Mouse (Mus musculus): ENCODE results near the gene Pced1b. TPM values are rescaled to one million over a fixed set of nuclear protein-coding genes. Genes with fewer than 3 reads are reported as not detected.

Gene Pced1b
- polyA plus RNA-seq, 1 experiment from 2014 or later, result 5.7 TPM

GRCm38 (mm10) chr15:97391436-97391835, 144.5 kb downstream of the Pced1b start:
- DNase-seq (no peak), ATAC-seq (ENCODE audit: low FRiP score, low TSS enrichment) (no peak)
- Histone ChIP-seq H3K9me3 (ENCODE audit: control insufficient read depth, low read length) (no peaks in the 10 kb centered on the region), H3K4me3 (replicated peaks; ENCODE audit: low read depth, low read length) (no peak overlapping the region), H3K27ac (replicated peaks; ENCODE audit: low read depth, low read length) (no peak overlapping the region), H3K4me1 (ENCODE audit: control insufficient read depth, insufficient read depth, low read length) (no peaks in the 10 kb centered on the region), H3K36me3 (ENCODE audit: control insufficient read depth, insufficient read depth, low read length) (no peaks in the 10 kb centered on the region), H3K27me3 (ENCODE audit: control insufficient read depth, insufficient read depth, low read length) (no peaks in the 10 kb centered on the region), H3K9ac (replicated peaks; ENCODE audit: low read length) (no peak overlapping the region), H3K4me2 (ENCODE audit: low read length) (no peak overlapping the region)
- WGBS, result 96% methylated on average over 2 of the region's 2 CpGs

- ATAC-seq (ENCODE audit: low FRiP score, low TSS enrichment) (no peak), DNase-seq (peak; percentile 27)
- WGBS, result 73% methylated on average over 12 of the region's 12 CpGs
- Histone ChIP-seq H3K4me2 (ENCODE audit: low read length) (no peak overlapping the region), H3K27me3 (ENCODE audit: control insufficient read depth, insufficient read depth, low read length) (no peaks in the 10 kb centered on the region), H3K36me3 (ENCODE audit: control insufficient read depth, insufficient read depth, low read length) (no peaks in the 10 kb centered on the region), H3K4me1 (ENCODE audit: control insufficient read depth, insufficient read depth, low read length) (no peaks in the 10 kb centered on the region), H3K4me3 (replicated peaks; ENCODE audit: low read depth, low read length) (no peak overlapping the region), H3K9me3 (ENCODE audit: control insufficient read depth, low read length) (no peaks in the 10 kb centered on the region), H3K27ac (replicated peaks; ENCODE audit: low read depth, low read length) (0 out of 2 replicates have a peak overlapping the region, but pooled peaks have one; percentile 4), H3K9ac (replicated peaks; ENCODE audit: low read length) (no peak overlapping the region)
Observed at GRCm38 (mm10) chr15:97394561-97394960, 147.7 kb downstream of the Pced1b start.

- WGBS, result 79% methylated on average over 4 of the region's 4 CpGs
- Histone ChIP-seq H3K4me3 (replicated peaks; ENCODE audit: low read depth, low read length) (no peak overlapping the region), H3K36me3 (ENCODE audit: control insufficient read depth, insufficient read depth, low read length) (no peaks in the 10 kb centered on the region), H3K27me3 (ENCODE audit: control insufficient read depth, insufficient read depth, low read length) (no peaks in the 10 kb centered on the region), H3K9me3 (ENCODE audit: control insufficient read depth, low read length) (no peaks in the 10 kb centered on the region), H3K4me2 (ENCODE audit: low read length) (no peak overlapping the region), H3K9ac (replicated peaks; ENCODE audit: low read length) (no peak overlapping the region), H3K4me1 (ENCODE audit: control insufficient read depth, insufficient read depth, low read length) (no peaks in the 10 kb centered on the region), H3K27ac (replicated peaks; ENCODE audit: low read depth, low read length) (no peak overlapping the region)
- ATAC-seq (ENCODE audit: low FRiP score, low TSS enrichment) (no peak), DNase-seq (no peak)
Observed at GRCm38 (mm10) chr15:97396586-97397299, 149.8 kb downstream of the Pced1b start.

- H3K4me2 ChIP-seq (ENCODE audit: low read length), result no peak overlapping the region
- no peaks in the 10 kb centered on the region for H3K9me3 ChIP-seq (ENCODE audit: control insufficient read depth, low read length)
- H3K9ac ChIP-seq (replicated peaks; ENCODE audit: low read length), result no peak overlapping the region
- 92% methylated on average over 2 of the region's 2 CpGs for WGBS
- DNase-seq (no peak), ATAC-seq (ENCODE audit: low FRiP score, low TSS enrichment) (no peak)
- H3K4me1 ChIP-seq (ENCODE audit: control insufficient read depth, insufficient read depth, low read length), result no peaks in the 10 kb centered on the region
- H3K4me3 ChIP-seq (replicated peaks; ENCODE audit: low read depth, low read length), result no peak overlapping the region
- H3K27ac ChIP-seq (replicated peaks; ENCODE audit: low read depth, low read length), result no peak overlapping the region
- no peaks in the 10 kb centered on the region for H3K36me3 ChIP-seq (ENCODE audit: control insufficient read depth, insufficient read depth, low read length)
- H3K27me3 ChIP-seq (ENCODE audit: control insufficient read depth, insufficient read depth, low read length), result no peaks in the 10 kb centered on the region
Observed at GRCm38 (mm10) chr15:97397793-97398192, 150.9 kb downstream of the Pced1b start.

- H3K9me3 ChIP-seq (ENCODE audit: control insufficient read depth, low read length), result no peaks in the 10 kb centered on the region
- no peaks in the 10 kb centered on the region for H3K4me1 ChIP-seq (ENCODE audit: control insufficient read depth, insufficient read depth, low read length)
- H3K4me2 ChIP-seq (ENCODE audit: low read length), result no peak overlapping the region
- ATAC-seq (ENCODE audit: low FRiP score, low TSS enrichment) (no peak), DNase-seq (no peak)
- H3K9ac ChIP-seq (replicated peaks; ENCODE audit: low read length), result no peak overlapping the region
- no peak overlapping the region for H3K27ac ChIP-seq (replicated peaks; ENCODE audit: low read depth, low read length)
- H3K27me3 ChIP-seq (ENCODE audit: control insufficient read depth, insufficient read depth, low read length), result no peaks in the 10 kb centered on the region
- H3K36me3 ChIP-seq (ENCODE audit: control insufficient read depth, insufficient read depth, low read length), result no peaks in the 10 kb centered on the region
- WGBS, result 96% methylated on average over 6 of the region's 6 CpGs
- no peak overlapping the region for H3K4me3 ChIP-seq (replicated peaks; ENCODE audit: low read depth, low read length)
Observed at GRCm38 (mm10) chr15:97400866-97401265, 154.0 kb downstream of the Pced1b start.

GRCm38 (mm10) chr15:97404483-97404882, 157.6 kb downstream of the Pced1b start:
- WGBS, result 87% methylated on average over 8 of the region's 8 CpGs
- H3K4me1 ChIP-seq (ENCODE audit: control insufficient read depth, insufficient read depth, low read length), result no peaks in the 10 kb centered on the region
- ATAC-seq (ENCODE audit: low FRiP score, low TSS enrichment) (no peak), DNase-seq (no peak)
- H3K9ac ChIP-seq (replicated peaks; ENCODE audit: low read length), result no peak overlapping the region
- H3K9me3 ChIP-seq (ENCODE audit: control insufficient read depth, low read length), result no peaks in the 10 kb centered on the region
- H3K27me3 ChIP-seq (ENCODE audit: control insufficient read depth, insufficient read depth, low read length), result no peaks in the 10 kb centered on the region
- no peak overlapping the region for H3K27ac ChIP-seq (replicated peaks; ENCODE audit: low read depth, low read length)
- no peaks in the 10 kb centered on the region for H3K36me3 ChIP-seq (ENCODE audit: control insufficient read depth, insufficient read depth, low read length)
- no peak overlapping the region for H3K4me3 ChIP-seq (replicated peaks; ENCODE audit: low read depth, low read length)
- no peak overlapping the region for H3K4me2 ChIP-seq (ENCODE audit: low read length)

- H3K27me3 ChIP-seq (ENCODE audit: control insufficient read depth, insufficient read depth, low read length), result no peaks in the 10 kb centered on the region
- no peak overlapping the region for H3K4me2 ChIP-seq (ENCODE audit: low read length)
- DNase-seq (no peak), ATAC-seq (ENCODE audit: low FRiP score, low TSS enrichment) (no peak)
- H3K36me3 ChIP-seq (ENCODE audit: control insufficient read depth, insufficient read depth, low read length), result no peaks in the 10 kb centered on the region
- no peaks in the 10 kb centered on the region for H3K9me3 ChIP-seq (ENCODE audit: control insufficient read depth, low read length)
- H3K4me1 ChIP-seq (ENCODE audit: control insufficient read depth, insufficient read depth, low read length), result no peaks in the 10 kb centered on the region
- H3K4me3 ChIP-seq (replicated peaks; ENCODE audit: low read depth, low read length), result no peak overlapping the region
- no peak overlapping the region for H3K9ac ChIP-seq (replicated peaks; ENCODE audit: low read length)
- H3K27ac ChIP-seq (replicated peaks; ENCODE audit: low read depth, low read length), result no peak overlapping the region
- WGBS, result 95% methylated on average over 7 of the region's 7 CpGs
Observed at GRCm38 (mm10) chr15:97404998-97405397, 158.1 kb downstream of the Pced1b start.

- no peak overlapping the region for H3K4me3 ChIP-seq (replicated peaks; ENCODE audit: low read depth, low read length)
- no peak for DNase-seq
- H3K36me3 ChIP-seq (ENCODE audit: control insufficient read depth, insufficient read depth, low read length), result no peaks in the 10 kb centered on the region
- H3K4me1 ChIP-seq (ENCODE audit: control insufficient read depth, insufficient read depth, low read length), result no peaks in the 10 kb centered on the region
- WGBS, result 89% methylated on average over 6 of the region's 6 CpGs
- H3K4me2 ChIP-seq (ENCODE audit: low read length), result no peak overlapping the region
- no peak for ATAC-seq (ENCODE audit: low FRiP score, low TSS enrichment)
- H3K27ac ChIP-seq (replicated peaks; ENCODE audit: low read depth, low read length), result no peak overlapping the region
- H3K9me3 ChIP-seq (ENCODE audit: control insufficient read depth, low read length), result no peaks in the 10 kb centered on the region
- no peaks in the 10 kb centered on the region for H3K27me3 ChIP-seq (ENCODE audit: control insufficient read depth, insufficient read depth, low read length)
- no peak overlapping the region for H3K9ac ChIP-seq (replicated peaks; ENCODE audit: low read length)
Observed at GRCm38 (mm10) chr15:97406105-97406504, 159.2 kb downstream of the Pced1b start.
